Mouse (Mus musculus) neural tube, embryonic 10.5 days (tissue): ENCODE measurements around the gene 1500015O10Rik.

Experiments
- DNase-seq: peaks from one replicate; pipeline ENCODE4 v3.0.0-alpha.2; 2017; ENCODE audit warnings: low spot score; ENCODE audit errors: extremely low spot score

Gene 1500015O10Rik

GRCm38 (mm10) chr1:43730491-43730924 is at the start of gene 1500015O10Rik:
1500015O10Rik (plus strand) TSS chr1:43730602.
- no peak for DNase-seq

GRCm38 (mm10) chr1:43689983-43690382 is 40.4 kb upstream of the 1500015O10Rik start:
- DNase-seq, result no peak

GRCm38 (mm10) chr1:43690507-43690906 is 39.9 kb upstream of the 1500015O10Rik start:
- no peak for DNase-seq

- no peak for DNase-seq
Observed at GRCm38 (mm10) chr1:43694076-43694475, 36.3 kb upstream of the 1500015O10Rik start.

GRCm38 (mm10) chr1:43694851-43695545 is 35.4 kb upstream of the 1500015O10Rik start:
- DNase-seq, result no peak

- DNase-seq, result peak; percentile 40
Observed at GRCm38 (mm10) chr1:43698577-43699000, 31.8 kb upstream of the 1500015O10Rik start.

GRCm38 (mm10) chr1:43714841-43715240 is 15.6 kb upstream of the 1500015O10Rik start:
- no peak for DNase-seq

GRCm38 (mm10) chr1:43717967-43718366 is 12.4 kb upstream of the 1500015O10Rik start:
- DNase-seq, result no peak

- no peak for DNase-seq
Observed at GRCm38 (mm10) chr1:43718793-43719192, 11.6 kb upstream of the 1500015O10Rik start.

- DNase-seq, result no peak
Observed at GRCm38 (mm10) chr1:43722459-43722858, 7.9 kb upstream of the 1500015O10Rik start.

GRCm38 (mm10) chr1:43732100-43732499 is 1.7 kb downstream of the 1500015O10Rik start:
- no peak for DNase-seq

GRCm38 (mm10) chr1:43732657-43733056 is 2.3 kb downstream of the 1500015O10Rik start:
- DNase-seq, result no peak

- DNase-seq, result peak; percentile 47
Observed at GRCm38 (mm10) chr1:43737812-43738518, 7.6 kb downstream of the 1500015O10Rik start.

- no peak for DNase-seq
Observed at GRCm38 (mm10) chr1:43738519-43738894, 8.1 kb downstream of the 1500015O10Rik start.

GRCm38 (mm10) chr1:43754448-43755312 is 24.3 kb downstream of the 1500015O10Rik start:
- DNase-seq, result no peak

GRCm38 (mm10) chr1:43760085-43760484 is 29.7 kb downstream of the 1500015O10Rik start:
- no peak for DNase-seq

GRCm38 (mm10) chr1:43764481-43764880 is 34.1 kb downstream of the 1500015O10Rik start:
- no peak for DNase-seq

- DNase-seq, result no peak
Observed at GRCm38 (mm10) chr1:43766328-43766727, 35.9 kb downstream of the 1500015O10Rik start.

- DNase-seq, result no peak
Observed at GRCm38 (mm10) chr1:43768385-43768990, 38.1 kb downstream of the 1500015O10Rik start.

GRCm38 (mm10) chr1:43769348-43769747 is 38.9 kb downstream of the 1500015O10Rik start:
- no peak for DNase-seq

GRCm38 (mm10) chr1:43770032-43770431 is 39.6 kb downstream of the 1500015O10Rik start:
- no peak for DNase-seq
